Mouse (Mus musculus): ENCODE measurements around the gene Ywhaq. TPM values are rescaled to one million over a fixed set of nuclear protein-coding genes. Genes with fewer than 3 reads are reported as not detected.
A peak's percentile ranks its signal among the peaks of the same experiment; 100 is the strongest.
"Not testable (repeated sequence)": the region's sequence is repeated elsewhere in the genome, so short reads cannot be mapped to it uniquely, and the experiment has no call there.

Ywhaq gene
- total RNA-seq, 2 experiments from 2014 or later = 39.9 to 98.8 TPM

GRCm38 (mm10) chr12:21416506-21416905 lies 931 bp downstream of the Ywhaq start:
- ATAC-seq (replicated peaks; ENCODE audit: low FRiP score, poor library complexity, severe bottlenecking) = no peak

DNA sequence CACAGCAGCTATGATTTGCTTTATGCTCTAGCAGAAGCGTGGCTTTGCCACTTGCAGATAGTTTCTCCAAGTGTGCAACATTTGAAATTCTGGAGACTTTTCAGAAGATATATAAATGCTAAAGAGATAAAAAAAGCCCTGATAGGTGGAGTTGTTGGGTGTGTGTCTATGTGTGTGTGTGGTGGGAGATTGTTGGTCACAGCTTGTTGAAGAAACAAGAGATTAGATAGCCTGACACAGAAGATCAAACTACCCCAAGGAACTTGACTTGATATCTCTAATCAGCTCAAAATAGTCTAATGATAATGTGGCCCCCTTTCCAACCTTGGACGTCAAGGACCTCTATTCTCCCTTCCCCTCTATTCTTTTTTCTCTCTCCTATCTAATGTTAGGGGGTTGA lies 6.8 kb downstream of the Ywhaq start:
- no peak for ATAC-seq (replicated peaks; ENCODE audit: low FRiP score, poor library complexity, severe bottlenecking)

GRCm38 (mm10) chr12:21409651-21410050 lies 7.8 kb downstream of the Ywhaq start:
- no peak for ATAC-seq (replicated peaks; ENCODE audit: low FRiP score, poor library complexity, severe bottlenecking)

GRCm38 (mm10) chr12:21408789-21409367 lies 8.6 kb downstream of the Ywhaq start:
- no peak for ATAC-seq (replicated peaks; ENCODE audit: low FRiP score, poor library complexity, severe bottlenecking)

DNA sequence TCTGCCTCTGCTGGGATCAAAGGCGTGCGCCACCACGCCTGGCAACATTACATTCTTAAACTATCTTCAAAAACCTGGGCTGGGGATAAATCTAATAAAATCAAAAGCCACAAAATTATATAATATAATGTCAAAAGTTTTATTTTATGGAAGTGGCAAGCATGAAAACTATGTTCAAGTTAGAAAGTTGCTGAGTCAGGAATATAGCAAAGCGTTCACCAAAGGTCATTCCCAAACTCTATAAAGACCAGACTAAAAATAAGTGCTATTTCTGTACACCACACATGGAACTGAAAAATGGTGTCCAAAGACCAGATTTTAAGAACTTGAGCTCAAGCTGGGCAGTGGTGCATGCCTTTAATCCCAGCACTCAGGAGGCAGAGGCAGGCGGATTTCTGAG lies 14.7 kb downstream of the Ywhaq start:
- ATAC-seq (replicated peaks; ENCODE audit: low FRiP score, poor library complexity, severe bottlenecking) = no peak

- ATAC-seq (replicated peaks; ENCODE audit: low FRiP score, poor library complexity, severe bottlenecking) = no peak
Measured at GRCm38 (mm10) chr12:21386201-21386600, 31.2 kb downstream of the Ywhaq start.

- not testable (repeated sequence) for ATAC-seq (replicated peaks; ENCODE audit: low FRiP score, poor library complexity, severe bottlenecking)
Measured at GRCm38 (mm10) chr12:21378765-21379346, 38.6 kb downstream of the Ywhaq start.

DNA sequence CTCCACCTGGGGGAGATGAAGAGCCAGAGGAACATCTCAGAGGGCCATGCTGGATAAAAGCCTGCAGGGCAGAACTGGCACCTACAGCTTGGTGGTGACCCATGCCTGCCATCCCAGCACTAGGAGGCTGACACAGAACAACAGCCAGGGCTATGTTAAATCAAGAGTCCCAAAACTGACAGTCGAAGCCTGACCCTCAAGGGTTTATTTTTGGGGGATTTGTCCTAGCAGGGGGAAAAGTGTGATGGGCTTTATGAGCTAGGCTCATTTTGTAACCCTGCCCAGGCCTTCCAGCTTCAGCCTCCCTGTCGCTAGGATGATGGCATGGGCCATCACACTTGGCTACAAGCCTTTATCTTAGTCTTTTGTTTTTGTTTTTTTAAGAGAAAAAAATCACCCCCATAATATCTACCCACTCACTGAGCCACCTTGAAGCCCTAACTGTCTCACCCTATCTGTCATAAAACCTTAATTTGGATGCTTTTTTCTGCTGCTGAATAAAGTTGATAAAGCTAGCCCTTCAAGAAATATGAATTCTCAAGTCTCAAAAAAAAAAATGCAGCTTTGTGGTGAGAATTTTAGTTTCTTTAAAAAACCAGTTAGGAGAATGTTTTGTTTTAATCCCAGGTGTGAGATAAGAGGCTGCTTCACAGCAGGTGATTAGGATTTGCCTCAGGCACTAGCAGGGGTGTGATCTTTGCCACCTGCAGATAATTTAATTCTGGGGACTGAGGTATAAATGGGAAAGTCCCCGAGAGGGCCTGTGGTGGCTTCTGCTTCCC lies 41.9 kb downstream of the Ywhaq start:
- ATAC-seq (replicated peaks; ENCODE audit: low FRiP score, poor library complexity, severe bottlenecking) = no peak

GRCm38 (mm10) chr12:21373820-21374475 lies 43.5 kb downstream of the Ywhaq start:
- ATAC-seq (replicated peaks; ENCODE audit: low FRiP score, poor library complexity, severe bottlenecking) = peak; percentile 50

DNA sequence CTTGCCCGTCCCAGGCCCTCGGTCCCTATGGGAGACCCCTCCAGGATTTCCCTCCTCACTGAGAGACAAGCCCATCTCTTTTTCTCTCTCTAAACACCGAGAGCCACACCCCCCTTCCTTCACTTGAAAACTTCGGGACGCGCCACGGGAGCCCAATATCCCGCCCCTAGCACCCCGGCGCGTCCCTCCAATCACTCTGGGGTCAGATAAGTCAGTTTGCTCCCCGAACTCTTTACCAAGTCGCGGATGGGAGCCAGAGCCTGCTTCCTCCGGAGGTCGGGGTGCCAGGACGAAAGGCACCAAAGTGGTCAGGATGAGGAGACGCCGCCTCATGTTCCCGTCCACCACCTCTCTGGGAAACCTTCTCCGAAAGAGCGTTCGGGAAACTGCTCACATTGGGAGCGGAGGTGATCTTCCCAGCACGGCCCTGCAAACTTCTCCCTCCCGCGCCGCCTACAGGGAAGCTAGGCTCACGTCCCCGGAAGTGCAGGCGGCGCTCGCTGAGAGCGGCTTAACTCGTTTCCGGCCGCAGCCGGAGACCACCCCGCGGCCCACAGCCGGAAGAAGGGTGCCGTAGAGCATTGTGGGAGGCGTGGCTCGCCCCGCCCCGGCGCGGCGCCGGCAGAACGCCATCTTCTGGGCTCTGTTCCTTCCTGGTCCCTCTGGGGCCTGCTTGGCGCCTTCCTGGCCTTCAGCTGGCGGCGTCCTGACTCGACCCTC lies 44.2 kb downstream of the Ywhaq start, which contains the start of gene Adam17:
TSS of gene Adam17 (minus strand) at position 533 of the 720 bp plus-strand sequence.
- peak; percentile 96 for ATAC-seq (replicated peaks; ENCODE audit: low FRiP score, poor library complexity, severe bottlenecking)

DNA sequence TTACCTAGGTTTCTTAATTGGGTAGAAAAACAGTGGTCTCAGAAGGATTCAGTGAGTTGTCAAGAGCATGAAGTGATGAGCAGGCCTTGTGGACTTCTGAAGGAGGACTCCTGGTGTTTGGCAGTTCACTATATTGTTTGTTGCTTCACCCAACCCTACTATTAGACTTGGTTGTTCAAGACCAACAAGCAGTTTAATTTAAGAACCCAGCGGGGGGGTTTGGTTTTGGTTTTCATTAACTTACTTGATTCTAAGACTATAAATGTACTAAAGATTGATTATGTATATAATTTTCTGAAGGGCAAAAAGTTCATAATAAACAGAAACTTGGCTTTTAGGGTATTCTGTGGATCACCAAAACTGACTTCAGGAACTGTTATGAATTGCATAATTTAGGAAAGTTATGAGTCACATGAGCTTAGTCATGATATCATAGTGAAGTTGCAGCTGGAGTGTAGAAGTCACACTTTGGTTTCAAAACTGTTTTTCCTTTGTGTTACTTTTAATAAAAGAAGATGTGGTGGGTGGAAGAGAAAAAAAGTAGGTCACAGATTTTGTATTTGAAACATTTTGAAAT lies 47.3 kb downstream of the Ywhaq start:
- ATAC-seq (replicated peaks; ENCODE audit: low FRiP score, poor library complexity, severe bottlenecking) = no peak

DNA sequence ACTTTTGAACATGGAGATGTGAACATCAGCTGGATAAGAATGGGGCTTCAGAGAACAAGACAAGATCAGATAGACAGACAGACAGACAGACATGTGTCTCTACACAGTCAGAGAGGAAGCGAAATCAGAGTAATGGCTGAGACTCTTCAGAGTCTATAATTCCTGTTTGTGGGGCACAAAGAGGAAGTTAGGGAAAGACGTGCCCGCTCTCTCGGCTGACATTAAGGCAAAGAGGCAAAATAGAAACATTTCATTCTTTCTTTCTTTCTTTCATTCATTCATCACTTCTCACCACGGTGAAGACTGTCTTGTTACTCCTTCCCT lies 48.4 kb downstream of the Ywhaq start:
- ATAC-seq (replicated peaks; ENCODE audit: low FRiP score, poor library complexity, severe bottlenecking) = no peak

DNA sequence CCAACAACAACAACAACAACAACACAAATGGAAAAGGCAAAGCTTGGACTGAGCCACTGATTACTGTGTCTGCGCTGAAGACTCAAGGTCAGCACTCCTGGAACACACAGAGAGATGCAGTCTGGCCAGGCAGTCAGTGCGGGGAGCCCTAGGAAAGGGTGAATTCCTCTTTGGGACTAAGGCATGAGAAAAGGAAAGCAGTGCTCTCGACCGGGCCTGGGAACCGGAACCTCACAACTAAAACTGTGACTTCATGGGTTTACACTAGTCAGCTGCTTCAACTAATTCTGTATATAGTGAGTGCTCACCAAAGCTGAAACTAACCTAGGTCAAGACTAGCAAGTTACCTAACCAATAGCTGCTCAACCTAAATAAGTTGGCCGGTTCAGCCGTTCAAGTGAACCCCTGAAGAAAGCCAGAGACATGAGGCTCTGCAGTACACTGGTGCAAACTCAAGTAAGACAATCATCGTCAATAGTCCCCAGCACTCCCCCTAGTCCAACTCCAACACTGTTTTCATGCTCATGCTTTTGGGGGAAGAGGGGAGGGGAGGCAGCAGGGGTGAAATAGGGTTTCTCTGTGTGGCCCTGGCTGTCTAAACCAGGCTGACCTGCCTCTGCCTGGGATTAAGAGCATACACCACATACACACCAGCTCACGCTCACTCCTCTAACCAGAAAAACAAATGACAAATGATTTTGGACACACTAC lies 48.9 kb downstream of the Ywhaq start:
- no peak for ATAC-seq (replicated peaks; ENCODE audit: low FRiP score, poor library complexity, severe bottlenecking)

GRCm38 (mm10) chr12:21364624-21365435 lies 52.6 kb downstream of the Ywhaq start:
- no peak for ATAC-seq (replicated peaks; ENCODE audit: low FRiP score, poor library complexity, severe bottlenecking)

- ATAC-seq (replicated peaks; ENCODE audit: low FRiP score, poor library complexity, severe bottlenecking) = no peak
Measured at GRCm38 (mm10) chr12:21363195-21363594, 54.2 kb downstream of the Ywhaq start.

DNA sequence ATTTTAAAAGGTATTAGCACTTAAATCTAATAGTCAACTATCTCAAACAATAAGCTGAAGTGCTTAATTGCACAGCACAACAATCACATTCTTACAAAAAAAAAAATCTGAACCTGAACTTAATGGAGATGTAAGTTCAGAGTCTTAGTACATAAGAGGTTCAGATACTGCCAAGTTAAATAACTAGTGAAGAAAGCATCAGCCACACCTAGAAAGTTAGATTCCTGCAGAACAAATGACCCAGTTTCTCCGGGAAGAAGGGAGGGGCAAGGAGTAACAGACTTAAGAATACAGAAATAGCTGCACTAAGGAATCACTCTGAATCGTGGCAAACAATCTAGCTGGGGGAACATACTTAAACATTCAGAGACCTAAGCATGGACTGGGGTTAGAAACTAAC lies 54.8 kb downstream of the Ywhaq start:
- ATAC-seq (replicated peaks; ENCODE audit: low FRiP score, poor library complexity, severe bottlenecking) = no peak

DNA sequence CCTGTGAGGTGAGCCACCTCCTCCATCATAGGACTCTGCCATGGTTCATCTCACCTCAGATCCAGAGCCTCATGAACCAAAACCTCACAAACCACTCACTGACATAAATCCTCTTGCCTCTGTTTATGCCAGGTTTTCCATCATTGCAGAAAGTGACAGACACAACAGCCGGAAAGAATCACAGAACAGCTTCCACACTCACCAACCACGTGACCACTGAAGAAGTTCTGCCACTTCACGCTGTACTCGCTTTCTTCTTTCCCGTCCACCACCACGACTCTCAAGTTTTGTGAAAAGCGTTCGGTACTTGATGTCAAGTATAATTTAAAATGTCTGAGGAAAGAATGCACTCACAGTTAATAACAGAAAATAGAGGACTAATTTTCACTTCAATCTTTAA lies 63.8 kb downstream of the Ywhaq start:
- ATAC-seq (replicated peaks; ENCODE audit: low FRiP score, poor library complexity, severe bottlenecking) = no peak

- no peak for ATAC-seq (replicated peaks; ENCODE audit: low FRiP score, poor library complexity, severe bottlenecking)
Measured at GRCm38 (mm10) chr12:21350113-21350876, 67.1 kb downstream of the Ywhaq start.
